Mouse (Mus musculus) lung, adult 2 months (tissue): ENCODE measurements around the gene Poc5. TPM values are rescaled to one million over a fixed set of nuclear protein-coding genes. Genes with fewer than 3 reads are reported as not detected.

Experiments
- DNase-seq: peaks from one replicate; pipeline ENCODE4 v3.0.0; 2022
- H3K4me1 ChIP-seq: fragments of 200-500 bp; 2 replicates; pipeline ENCODE4 v1.6.1; 2011; ENCODE audit warnings: low read length; ENCODE audit not compliant: control insufficient read depth, insufficient read depth
- H3K4me3 ChIP-seq: fragments of 200-500 bp; replicated peaks from 2 replicates; pipeline ENCODE3; 2011; ENCODE audit warnings: low read depth, mild to moderate bottlenecking, control low read depth, low read length; ENCODE audit errors: extremely low read depth
- CTCF ChIP-seq: fragments of 200-500 bp; IDR thresholded peaks from 2 replicates; pipeline ENCODE4 v1.5.1; 2011; ENCODE audit warnings: mild to moderate bottlenecking, low read length, control low read depth; ENCODE audit not compliant: insufficient read depth
- POLR2A ChIP-seq: fragments of 200-500 bp; IDR thresholded peaks from 2 replicates; pipeline ENCODE4 v1.6.1; 2011; ENCODE audit warnings: low read depth, mild to moderate bottlenecking, control low read depth, low read length, borderline replicate concordance; ENCODE audit errors: extremely low read depth
- WGBS: fragments of 180-500 bp; shearing (Covaris S2); methylation state at CpG from one replicate; pipeline ENCODE4 v1.1.7; 2018; 5-methylcytosine and 5-hydroxymethylcytosine counted together
- polyA plus RNA-seq: library from polyadenylated mRNA; depleted of rRNA; stranded (reverse); fragments of >200 nt; gene quantifications from 2 replicates; pipeline ENCODE4 v1.2.3, GENCODE M21; 2012

Gene Poc5
- polyA plus RNA-seq, 1 experiment, result 10.5 TPM

DNA sequence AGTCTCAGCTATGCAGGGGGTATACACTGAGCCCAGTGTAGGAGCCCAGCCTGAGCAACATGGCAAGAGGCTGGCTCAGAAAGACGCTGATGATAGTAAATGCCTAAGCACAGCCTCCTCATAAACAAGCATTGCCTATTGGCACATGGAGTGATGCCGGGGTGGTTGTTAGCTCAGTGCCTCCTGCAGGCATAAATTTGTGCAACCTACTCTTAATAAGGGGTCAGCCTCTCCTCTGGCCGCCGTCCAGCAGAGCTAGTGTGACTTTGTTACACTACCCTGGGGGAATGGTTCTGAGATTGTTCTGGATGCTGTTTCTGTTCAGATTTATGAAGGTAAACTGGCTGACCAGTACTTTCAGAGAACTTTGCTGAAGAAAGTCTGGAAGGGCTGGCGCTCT is 13.2 kb downstream of the Poc5 start:
- TF ChIP-seq POLR2A (no peak), CTCF (no peak)
- Histone ChIP-seq H3K4me1 (no peaks in the 10 kb centered on the region), H3K4me3 (no peak overlapping the region)
- 93% methylated on average over 5 of the region's 5 CpGs for WGBS
- DNase-seq, result no peak

DNA sequence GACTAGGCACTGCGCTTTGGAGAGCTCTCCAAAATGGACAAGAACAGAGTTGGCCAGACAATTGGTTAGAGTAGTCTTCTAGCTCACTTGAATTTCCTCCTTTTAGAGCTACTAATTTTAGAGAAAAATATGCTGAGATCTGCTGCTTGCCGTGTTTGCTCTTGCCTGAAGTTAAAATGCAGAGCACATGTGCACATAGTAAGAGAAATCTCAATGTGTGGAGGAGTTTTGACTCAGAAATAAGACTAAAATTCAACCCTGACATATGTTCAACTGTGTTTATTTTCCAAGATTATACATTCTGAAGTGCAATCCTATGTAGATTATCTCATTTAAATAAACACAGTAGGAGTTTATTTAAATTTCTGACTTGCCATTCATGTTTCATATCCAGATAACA is 17.4 kb downstream of the Poc5 start:
- Histone ChIP-seq H3K4me3 (no peak overlapping the region), H3K4me1 (no peaks in the 10 kb centered on the region)
- WGBS, result 82% methylated on average over 2 of the region's 2 CpGs
- no peak for DNase-seq
- TF ChIP-seq POLR2A, result no peak
- no peak for TF ChIP-seq CTCF

GRCm38 (mm10) chr13:96407040-96407439 is 18.9 kb downstream of the Poc5 start:
- no peak overlapping the region for H3K4me3 ChIP-seq
- WGBS, result 45% methylated on average over 4 of the region's 4 CpGs
- TF ChIP-seq CTCF (peak; percentile 74), POLR2A (no peak)
- DNase-seq, result peak; percentile 14
- no peaks in the 10 kb centered on the region for H3K4me1 ChIP-seq

- DNase-seq, result no peak
- 86% methylated on average over 1 of the region's 1 CpGs for WGBS
- Histone ChIP-seq H3K4me3 (no peak overlapping the region), H3K4me1 (no peaks in the 10 kb centered on the region)
- TF ChIP-seq POLR2A (no peak), CTCF (no peak)
These were observed 20.7 kb downstream of the Poc5 start for GRCm38 (mm10) chr13:96408786-96409185.

- no peak for DNase-seq
- TF ChIP-seq CTCF (no peak), POLR2A (no peak)
- WGBS, result 58% methylated on average over 6 of the region's 6 CpGs
- H3K4me3 ChIP-seq, result no peak overlapping the region
- H3K4me1 ChIP-seq, result 0 out of 2 replicates have a peak, but pooled peaks cover 3% of the 10 kb centered on the region
These were observed 26.3 kb downstream of the Poc5 start for GRCm38 (mm10) chr13:96414384-96414783.

- Histone ChIP-seq H3K4me3 (no peak overlapping the region), H3K4me1 (0 out of 2 replicates have a peak, but pooled peaks cover 3% of the 10 kb centered on the region)
- 93% methylated on average over 8 of the region's 8 CpGs for WGBS
- DNase-seq, result no peak
- no peak for TF ChIP-seq CTCF
- TF ChIP-seq POLR2A, result no peak
These were observed 28.3 kb downstream of the Poc5 start for GRCm38 (mm10) chr13:96416380-96416779.

DNA sequence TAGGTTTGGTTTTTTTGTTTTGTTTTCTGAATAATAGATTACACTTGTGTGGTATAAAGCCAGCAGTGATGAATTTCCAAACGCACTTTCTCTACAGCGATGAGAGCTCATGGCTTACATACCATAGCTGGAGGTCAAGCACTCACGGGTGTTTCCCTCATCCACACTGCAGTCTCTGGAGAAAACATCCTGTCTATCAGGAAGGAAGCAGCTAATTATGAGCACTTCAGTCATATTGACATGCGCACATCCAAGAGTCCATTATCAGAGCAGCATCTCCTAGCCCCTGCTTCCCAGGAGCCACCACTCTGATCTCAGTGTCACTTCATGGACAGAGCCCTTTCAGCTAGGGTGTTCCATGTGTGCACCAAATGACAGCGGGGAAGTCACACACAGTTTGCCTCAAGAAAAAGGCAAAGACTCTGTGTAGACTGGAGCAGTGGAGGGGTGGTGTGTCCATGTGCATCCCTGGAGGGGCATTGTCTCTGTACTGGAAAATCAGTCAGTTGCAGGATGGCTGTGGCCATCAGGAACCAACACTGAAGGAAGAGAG is 29.2 kb downstream of the Poc5 start:
- Histone ChIP-seq H3K4me1 (0 out of 2 replicates have a peak, but pooled peaks cover 3% of the 10 kb centered on the region), H3K4me3 (no peak overlapping the region)
- TF ChIP-seq CTCF (no peak), POLR2A (no peak)
- WGBS, result 56% methylated on average over 5 of the region's 5 CpGs
- no peak for DNase-seq

DNA sequence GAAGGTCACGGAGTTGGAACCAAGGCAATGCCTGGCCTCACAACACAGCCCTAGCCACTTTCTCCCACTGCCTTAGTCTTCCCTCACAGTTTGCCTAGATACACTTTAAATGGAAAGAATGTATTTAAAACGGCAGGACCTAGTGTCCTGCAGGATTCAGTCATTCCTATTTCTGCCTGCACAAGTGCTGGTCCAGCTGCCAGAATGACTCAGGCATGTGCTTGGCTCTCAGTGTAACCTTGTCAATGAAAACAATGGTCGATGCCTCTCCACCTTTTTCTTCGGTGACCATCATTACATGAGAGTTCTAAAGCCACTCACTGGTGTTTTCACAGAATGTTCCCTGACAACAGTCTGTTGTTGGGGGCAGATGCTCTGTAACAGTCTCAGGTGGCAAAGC is 30.4 kb downstream of the Poc5 start:
- no peak for DNase-seq
- no peak for TF ChIP-seq POLR2A
- no peak for TF ChIP-seq CTCF
- no peak overlapping the region for H3K4me3 ChIP-seq
- H3K4me1 ChIP-seq, result 0 out of 2 replicates have a peak, but pooled peaks cover 3% of the 10 kb centered on the region
- WGBS, result 80% methylated on average over 4 of the region's 4 CpGs

DNA sequence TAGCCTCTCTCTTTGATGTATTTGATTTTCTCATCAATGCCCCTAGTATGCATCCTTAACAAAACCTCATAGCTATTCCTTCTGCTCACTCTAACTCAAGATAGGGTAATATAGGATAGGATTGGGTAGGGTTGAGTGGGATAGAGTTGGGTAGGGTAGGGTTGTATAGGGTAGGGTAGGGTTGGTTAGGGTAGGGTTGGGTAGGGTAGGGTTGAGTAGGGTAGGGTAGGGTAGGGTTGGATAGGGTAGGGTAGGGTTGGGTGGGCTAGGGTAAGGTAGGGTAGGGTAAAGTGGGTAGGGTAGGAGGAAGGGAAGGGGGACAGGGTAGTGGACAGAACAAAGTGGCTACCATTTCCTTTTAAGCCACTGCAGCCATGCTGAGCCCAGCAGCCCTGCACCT is 33.1 kb downstream of the Poc5 start:
- DNase-seq, result no peak
- Histone ChIP-seq H3K4me1 (0 out of 2 replicates have a peak, but pooled peaks cover 3% of the 10 kb centered on the region), H3K4me3 (no peak overlapping the region)

DNA sequence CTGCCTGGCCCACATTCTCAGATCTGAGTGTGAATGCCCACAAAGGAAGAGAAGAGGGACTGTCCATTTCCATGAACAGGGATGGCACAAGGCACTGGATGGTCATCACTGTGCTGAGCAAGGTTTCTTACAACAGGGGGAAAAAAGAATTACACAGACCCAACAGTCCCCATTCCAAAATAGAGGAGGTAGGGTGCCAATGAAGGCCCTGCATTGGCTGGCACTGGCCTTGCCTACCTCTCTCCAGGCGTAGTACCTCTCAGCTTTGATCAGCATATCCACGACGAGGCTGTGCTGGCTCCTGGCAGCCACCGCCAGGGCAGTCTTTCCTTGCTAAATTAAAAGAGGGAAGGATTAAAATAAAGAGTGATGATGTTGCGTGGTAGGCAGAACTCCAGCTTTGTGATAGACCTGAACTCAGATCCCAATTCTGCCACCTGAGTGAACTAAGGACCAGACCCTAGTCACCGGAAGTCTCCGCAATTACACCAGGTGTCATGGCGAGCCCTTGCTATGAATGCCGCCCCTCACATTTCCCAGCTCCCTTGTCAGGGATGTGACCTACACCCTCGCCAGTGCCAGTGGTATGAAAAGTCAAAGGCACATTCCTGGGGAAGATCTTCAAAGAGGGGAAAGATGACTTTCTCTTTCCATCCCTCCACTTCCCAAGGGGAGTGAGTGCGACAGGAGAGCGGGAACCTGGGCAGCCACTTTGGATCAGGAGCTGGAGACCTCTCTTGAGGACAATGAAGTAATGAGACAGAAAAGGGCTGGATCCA is 36.6 kb downstream of the Poc5 start:
- no peak for DNase-seq
- TF ChIP-seq POLR2A (no peak), CTCF (no peak)
- Histone ChIP-seq H3K4me1 (no peaks in the 10 kb centered on the region), H3K4me3 (no peak overlapping the region)
- 92% methylated on average over 12 of the region's 12 CpGs for WGBS

More for the DNA sequence above, 33.1 kb downstream of the Poc5 start:
- no peak for TF ChIP-seq CTCF
- TF ChIP-seq POLR2A, result no peak
